Mouse (Mus musculus) testis, postnatal 10 days (tissue): Measurements from ENCODE around the gene Tmem30a.

Source experiments
- DNase-seq: peaks from one replicate; pipeline ENCODE4 v3.0.0; 2021; ENCODE audit warnings: low spot score

The Tmem30a gene

DNA sequence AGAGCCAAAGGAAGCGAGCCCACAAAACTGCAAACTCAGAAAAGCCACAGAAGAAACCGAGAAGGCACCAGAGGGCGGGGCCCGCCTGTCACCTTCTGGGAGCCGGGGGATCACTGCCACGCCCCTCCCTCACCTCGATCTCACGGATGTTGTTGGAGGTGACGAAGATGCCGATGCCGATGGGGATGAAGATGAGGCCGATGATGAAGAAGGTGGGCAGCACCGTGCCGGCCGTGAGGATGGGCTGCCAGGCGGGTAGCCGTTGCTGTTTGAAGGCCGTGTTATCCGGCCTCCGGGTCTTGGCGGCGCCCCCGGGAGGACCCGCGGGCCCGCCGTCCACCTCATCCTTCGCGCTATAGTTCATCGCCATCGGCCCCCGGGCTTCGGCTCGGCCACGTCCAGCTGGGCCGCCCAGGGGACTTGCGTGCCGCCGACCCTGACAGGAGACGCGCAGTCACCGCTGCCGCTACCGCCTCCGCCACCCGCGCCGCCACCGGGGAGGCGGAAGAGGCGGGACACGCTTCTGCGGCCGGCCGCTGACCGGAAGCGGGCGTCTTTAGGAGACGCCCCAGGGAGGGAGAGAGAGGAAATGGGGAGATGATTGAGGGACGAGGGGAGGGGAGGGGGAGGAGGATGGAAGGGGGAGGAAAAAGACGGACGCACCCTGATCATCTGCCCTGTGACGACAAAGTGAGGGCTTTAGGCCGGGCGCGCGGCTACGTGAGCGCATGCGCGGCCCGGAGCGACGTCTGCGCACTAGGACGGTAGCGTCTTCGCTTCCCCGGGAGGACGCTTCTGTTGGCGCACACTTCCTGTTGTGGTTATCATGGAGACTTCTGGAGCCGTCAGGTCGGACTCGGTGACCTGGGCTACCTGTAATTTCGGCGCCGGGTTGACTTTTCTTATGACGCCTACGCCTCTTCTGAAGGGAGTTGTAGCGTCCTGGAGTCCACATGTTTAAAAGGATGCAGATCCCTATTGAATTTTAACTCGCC, at the start of gene Tmem30a:
Tmem30a (minus strand) TSS at position 667 of the 995 bp plus-strand sequence.
- DNase-seq, result peak; percentile 94

DNA sequence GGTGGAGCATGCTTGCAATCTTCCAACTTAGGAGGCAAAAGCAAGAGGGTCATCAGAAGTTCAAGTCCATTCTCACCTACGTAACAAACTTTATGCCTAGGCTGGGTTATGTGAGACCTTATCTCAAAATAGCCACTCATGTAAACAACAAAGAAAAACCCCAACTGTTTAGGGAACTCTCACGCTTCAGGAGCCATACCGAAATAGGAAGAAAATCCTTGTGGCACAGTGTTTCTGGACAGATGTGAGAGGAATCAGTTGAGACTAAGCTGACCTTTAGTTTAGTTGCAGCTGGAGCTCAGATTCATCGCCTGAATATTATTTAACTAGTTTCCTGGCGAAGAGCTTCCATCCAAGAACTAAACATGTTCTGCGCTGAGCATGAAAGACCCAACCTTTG, 49.3 kb upstream of the Tmem30a start:
- DNase-seq, result no peak

DNA sequence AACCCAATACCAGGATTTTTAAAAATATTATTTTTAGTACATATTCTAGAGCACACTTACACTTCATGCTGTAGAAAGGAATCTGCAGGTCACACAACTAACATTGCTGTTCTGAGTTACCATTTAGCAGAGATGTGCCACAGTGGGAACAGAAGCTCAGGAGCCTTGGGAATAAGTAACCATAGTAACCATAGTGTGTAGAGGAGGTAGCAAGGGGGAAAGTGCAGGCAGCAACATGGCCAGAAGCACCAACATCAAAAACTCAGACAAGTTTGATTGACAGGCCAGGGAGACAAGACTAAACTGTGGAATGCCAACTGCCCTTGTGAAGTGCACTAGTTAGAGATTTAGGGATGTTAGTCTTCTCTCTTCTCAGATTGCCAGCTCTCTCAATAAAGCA, 48.7 kb upstream of the Tmem30a start:
- no peak for DNase-seq

DNA sequence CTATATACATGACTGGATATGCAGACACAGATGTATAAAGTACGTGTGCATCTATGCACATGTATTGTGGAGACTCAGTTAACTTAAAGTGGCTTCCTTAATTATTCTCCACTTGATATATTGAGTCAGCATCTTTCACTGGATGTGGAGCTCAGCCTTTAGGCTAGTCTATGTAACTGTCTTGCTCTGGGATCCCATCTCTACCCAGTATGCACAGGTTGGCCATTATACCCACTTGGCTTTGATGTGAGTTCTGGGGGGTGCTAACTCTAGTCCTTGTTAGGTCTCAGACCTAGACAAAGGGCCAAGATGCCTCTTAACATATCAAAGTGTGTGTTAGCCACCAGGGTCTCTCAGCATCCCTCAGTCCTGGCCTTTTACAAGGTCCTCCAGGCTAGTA, 38.0 kb upstream of the Tmem30a start:
- DNase-seq, result no peak

GRCm38 (mm10) chr9:79830874-79831273, 37.6 kb upstream of the Tmem30a start:
- no peak for DNase-seq

DNA sequence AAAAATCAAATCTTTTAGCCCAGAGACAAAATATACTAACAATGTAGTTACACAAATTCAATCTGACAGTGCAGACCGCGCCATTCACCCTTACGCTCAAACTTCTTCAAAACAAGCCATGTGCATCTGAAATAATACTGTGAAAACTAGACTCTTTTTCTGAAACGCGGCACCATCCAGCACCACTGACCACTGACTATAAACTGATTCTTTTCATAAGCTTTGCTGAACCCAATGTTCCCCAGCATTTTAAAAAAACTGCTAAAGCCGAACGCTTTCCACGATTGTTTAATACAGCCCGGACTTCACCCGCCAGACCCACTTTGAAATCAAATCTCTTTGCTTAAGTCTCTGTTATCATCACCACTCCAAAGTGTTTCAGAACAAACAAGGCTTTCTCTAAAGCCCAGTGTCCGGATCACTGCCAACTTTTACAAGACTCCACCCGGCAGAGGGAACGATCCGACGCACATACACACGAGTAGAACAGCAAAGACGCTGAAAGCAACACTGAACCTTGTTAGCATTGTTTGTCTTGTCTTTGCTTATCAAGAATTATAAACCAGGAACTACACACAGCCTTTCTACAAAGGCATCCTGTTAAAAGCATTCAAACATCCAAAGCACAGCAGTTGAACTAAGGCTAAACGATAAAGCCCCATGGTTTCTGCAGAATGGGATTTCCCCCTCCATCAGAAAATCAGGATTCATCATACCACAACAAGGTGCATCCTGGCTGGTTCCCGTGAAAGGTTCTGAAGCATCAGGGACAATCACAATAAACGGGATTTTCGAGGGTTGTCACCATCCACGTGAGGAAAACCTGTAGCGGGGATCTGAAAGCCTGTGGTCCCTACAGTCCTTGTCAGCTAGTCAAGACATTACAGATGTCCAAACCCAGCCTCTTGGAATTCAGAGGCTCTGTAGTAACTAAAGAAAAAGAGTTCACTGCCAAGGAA, 36.8 kb upstream of the Tmem30a start:
- no peak for DNase-seq

GRCm38 (mm10) chr9:79827072-79827471, 33.8 kb upstream of the Tmem30a start:
- DNase-seq, result no peak

GRCm38 (mm10) chr9:79825526-79825925, 32.2 kb upstream of the Tmem30a start:
- DNase-seq, result no peak

- DNase-seq, result no peak
Measured at GRCm38 (mm10) chr9:79823856-79824255, 30.5 kb upstream of the Tmem30a start.

DNA sequence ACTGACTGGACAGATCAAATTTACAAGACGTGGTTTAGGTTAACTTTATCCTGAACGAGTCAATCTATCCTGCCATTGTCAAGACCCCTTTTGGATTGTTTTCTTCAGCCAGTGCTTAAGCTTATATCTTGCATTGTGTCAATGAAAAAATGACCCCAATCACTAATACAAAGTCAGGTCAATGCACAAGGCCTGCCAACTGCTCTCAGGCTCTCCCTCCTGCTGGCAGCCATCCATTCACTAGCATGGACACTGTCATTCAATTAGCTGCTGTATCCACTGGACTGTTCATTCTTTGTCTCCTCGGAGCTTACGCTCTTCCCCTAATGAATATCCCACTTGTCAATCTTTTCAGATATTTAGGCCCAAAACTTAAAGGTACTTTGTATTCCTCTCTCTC, 30.1 kb upstream of the Tmem30a start:
- no peak for DNase-seq

DNA sequence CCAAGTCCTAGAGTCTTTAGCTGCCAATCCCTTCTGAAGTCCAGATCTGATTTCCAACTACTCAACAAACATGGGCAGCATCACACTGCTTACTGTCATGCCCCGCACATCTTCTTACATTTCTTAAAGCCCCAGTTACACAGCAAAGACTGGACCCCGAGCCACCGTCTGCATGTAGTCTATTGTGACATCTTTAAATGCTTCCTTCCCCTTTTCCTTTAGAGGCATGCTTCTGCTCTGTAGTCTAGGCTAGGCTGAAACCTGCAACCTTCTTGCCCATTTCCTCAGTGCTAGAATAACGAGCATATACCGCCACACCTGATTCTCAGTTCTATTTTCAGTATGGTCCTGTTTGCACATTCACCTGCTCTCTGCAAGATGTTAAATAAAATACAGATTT, 23.2 kb upstream of the Tmem30a start:
- DNase-seq, result no peak

DNA sequence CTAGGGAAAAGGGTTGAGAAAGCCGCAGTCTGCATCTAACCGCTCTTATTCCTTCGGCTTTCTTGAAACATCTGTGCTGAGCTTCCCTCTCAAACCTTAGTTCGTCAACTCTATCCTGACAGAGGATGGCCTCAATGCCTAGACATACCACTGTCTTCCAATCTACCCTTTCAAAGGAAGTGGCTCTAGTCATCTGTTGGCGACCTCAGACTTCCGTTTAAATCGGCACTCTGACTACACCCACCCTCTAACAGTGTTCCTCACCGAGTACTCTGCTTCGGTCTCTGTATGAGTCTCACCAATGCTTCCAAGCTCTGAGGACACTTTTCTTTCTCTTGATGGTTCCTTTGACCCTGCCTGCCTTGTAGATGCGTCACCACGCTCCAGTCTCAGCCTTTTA, 22.7 kb upstream of the Tmem30a start:
- no peak for DNase-seq

DNA sequence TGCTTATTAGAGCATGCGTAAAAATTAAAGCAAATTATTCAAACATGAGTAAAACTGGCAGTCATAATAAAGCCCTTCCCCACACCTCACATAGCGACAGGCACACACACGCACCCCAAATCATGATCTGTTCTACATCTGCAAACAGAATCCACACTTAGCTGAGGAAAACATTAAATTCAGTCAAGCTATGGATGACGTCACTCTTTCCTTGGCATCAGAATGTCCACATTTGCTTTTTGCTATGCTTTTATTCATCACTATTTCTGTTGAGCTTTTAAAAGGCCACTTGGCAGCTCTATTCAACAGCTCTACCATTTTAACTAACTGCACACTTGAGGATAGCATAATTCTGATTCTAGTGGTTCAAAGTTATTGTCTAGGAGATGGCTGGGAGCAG, 21.3 kb upstream of the Tmem30a start:
- no peak for DNase-seq

GRCm38 (mm10) chr9:79810969-79811902, 17.9 kb upstream of the Tmem30a start:
- DNase-seq, result no peak

GRCm38 (mm10) chr9:79810534-79810933, 17.2 kb upstream of the Tmem30a start:
- no peak for DNase-seq

- no peak for DNase-seq
Measured at GRCm38 (mm10) chr9:79809411-79809810, 16.1 kb upstream of the Tmem30a start.

- no peak for DNase-seq
Measured at GRCm38 (mm10) chr9:79807178-79807577, 13.9 kb upstream of the Tmem30a start.

DNA sequence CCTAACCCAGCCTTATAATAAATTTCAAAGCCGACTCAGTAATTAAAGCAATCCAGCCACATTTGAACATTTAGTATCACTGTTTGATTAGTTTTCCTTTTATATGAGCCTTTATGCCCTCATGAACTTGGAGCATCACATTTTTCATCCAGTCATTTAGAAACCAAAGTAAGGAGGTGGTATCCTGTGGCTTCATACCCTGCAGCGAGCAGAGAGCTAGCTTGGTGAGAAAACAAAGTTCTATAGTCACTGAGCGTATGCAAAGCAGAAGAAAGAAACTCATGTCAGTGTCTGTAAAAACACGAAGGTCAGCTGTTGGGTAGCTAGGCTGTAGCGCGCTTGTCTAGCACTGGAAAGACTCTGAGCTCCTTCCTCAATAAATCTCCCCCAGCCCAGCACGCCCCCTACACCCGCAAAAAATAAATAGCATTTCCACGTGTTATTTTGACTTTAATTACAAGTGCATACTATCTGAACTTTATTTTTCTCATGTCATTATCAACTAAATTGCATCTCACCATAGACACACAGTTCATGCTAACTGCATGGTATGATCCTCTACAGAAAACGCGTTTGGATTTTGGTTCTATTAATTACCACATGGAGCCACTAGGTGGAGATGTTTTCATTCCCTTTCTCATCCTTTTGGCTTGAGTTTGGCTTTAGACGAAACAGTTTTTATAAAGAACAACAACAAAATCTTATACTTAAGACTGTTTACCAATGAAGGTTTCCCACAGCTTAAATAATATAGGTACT, 13.2 kb upstream of the Tmem30a start:
- DNase-seq, result no peak

- no peak for DNase-seq
Measured at GRCm38 (mm10) chr9:79805426-79805825, 12.1 kb upstream of the Tmem30a start.

- no peak for DNase-seq
Measured at GRCm38 (mm10) chr9:79796461-79797135, 3.3 kb upstream of the Tmem30a start.
